9 mouse cellular contexts compared by ENCODE assay signal in genomic region chr15:82259510-82259909, GRCm38 (mm10). TPM values are rescaled to one million over a fixed set of nuclear protein-coding genes. Genes with fewer than 3 reads are reported as not detected.
A peak's percentile ranks its signal among the peaks of the same experiment; 100 is the strongest.
DNase-seq lines count a peak whose midpoint lies in the region; ATAC-seq and TF ChIP-seq lines count a peak whose summit lies in the region.
"Had no signal": no experiment of that assay in that cellular context is flagged by ENCODE, and none has a peak within 500 bp of the region (broad histone marks: within the 10 kb centered on the region; RNA-seq: fewer than 3 reads in every experiment).

No protein-coding gene starts in this region.

- H3K4me1 ChIP-seq in hindbrain, embryonic 11.5 days (replicated peaks; ENCODE audit: control insufficient read depth, insufficient read depth, low read length), result no peaks in the 10 kb centered on the region; the same call in none of the 2 replicates
- H3K4me1 ChIP-seq in hindbrain, embryonic 12.5 days, result peaks cover 24% of the 10 kb centered on the region
- H3K4me1 ChIP-seq in E14TG2a.4 (replicated peaks; ENCODE audit: low read depth, low read length), result peaks cover 59% of the 10 kb centered on the region
- H3K4me1 ChIP-seq in bone marrow macrophage, adult 2 months (ENCODE audit: control insufficient read depth, insufficient read depth, low read length), result no peaks in the 10 kb centered on the region

- peak; percentile 97 for TF ChIP-seq CTCF in E14TG2a.4 (conservative IDR thresholded peaks at IDR 0.05; ENCODE audit: low read length)
- TF ChIP-seq CTCF in bone marrow macrophage, adult 2 months (IDR thresholded peaks at IDR 0.05; ENCODE audit: low read depth, low read length), result peak; percentile 99

- H3K4me3 ChIP-seq in hindbrain, embryonic 11.5 days (ENCODE audit: low read depth, low read length), result no peak overlapping the region
- H3K4me3 ChIP-seq in hindbrain, embryonic 12.5 days, result no peak overlapping the region
- H3K4me3 ChIP-seq in E14TG2a.4 (replicated peaks; ENCODE audit: low read length), result peak overlapping the region; percentile 43; the same call in 1 of the 2 replicates
- H3K4me3 ChIP-seq in bone marrow macrophage, adult 2 months (ENCODE audit: insufficient read depth, low read length), result no peak overlapping the region
- H3K4me3 ChIP-seq: neural tube, embryonic 12.5 days had no signal

- no peak for TF ChIP-seq POLR2A in bone marrow macrophage, adult 2 months (IDR thresholded peaks at IDR 0.05; ENCODE audit: borderline replicate concordance, low read depth, low read length)

- 11% methylated on average over 16 of the region's 16 CpGs for WGBS in hindbrain, embryonic 11.5 days
- WGBS in hindbrain, embryonic 12.5 days, result 12% methylated on average over 16 of the region's 16 CpGs

- DNase-seq in hindbrain, embryonic 11.5 days (ENCODE audit: low spot score), result peak; percentile 87
- DNase-seq in layer of hippocampus, postnatal 36 days, result peak; percentile 59 to 73
- peak; percentile 29 to 56 for DNase-seq in monocyte, adult 2 months (ENCODE audit: low read depth in 1 of 2, low spot score in 2 of 2)
- DNase-seq in testis, postnatal 14 days (ENCODE audit: low spot score), result peak; percentile 80

- no peaks in the 10 kb centered on the region for H3K27me3 ChIP-seq in hindbrain, embryonic 11.5 days (ENCODE audit: control insufficient read depth, insufficient read depth, low read length)
- 0 out of 2 replicates have a peak, but pooled peaks cover 5% of the 10 kb centered on the region for H3K27me3 ChIP-seq in hindbrain, embryonic 12.5 days
- peaks cover 13% of the 10 kb centered on the region for H3K27me3 ChIP-seq in E14TG2a.4 (ENCODE audit: insufficient read depth, low read length)

- ATAC-seq in hindbrain, embryonic 11.5 days (ENCODE audit: low FRiP score), result no peak
- ATAC-seq in hindbrain, embryonic 12.5 days (ENCODE audit: low FRiP score), result no peak
- peak; percentile 75 for ATAC-seq in erythroid progenitor cell, adult 5-6 weeks (replicated peaks; ENCODE audit: low FRiP score, poor library complexity, severe bottlenecking)

- H3K36me3 ChIP-seq in hindbrain, embryonic 11.5 days (ENCODE audit: control insufficient read depth, insufficient read depth, low read length), result no peaks in the 10 kb centered on the region
- no peaks in the 10 kb centered on the region for H3K36me3 ChIP-seq in hindbrain, embryonic 12.5 days
- H3K36me3 ChIP-seq in E14TG2a.4 (ENCODE audit: insufficient read depth, low read length), result no peaks in the 10 kb centered on the region
- H3K36me3 ChIP-seq: neural tube, embryonic 12.5 days had no signal

- H3K9ac ChIP-seq in hindbrain, embryonic 11.5 days (ENCODE audit: low read depth, low read length), result no peak overlapping the region
- no peak overlapping the region for H3K9ac ChIP-seq in hindbrain, embryonic 12.5 days
- H3K9ac ChIP-seq: neural tube, embryonic 12.5 days had no signal

- H3K4me2 ChIP-seq in hindbrain, embryonic 11.5 days (replicated peaks; ENCODE audit: low read depth, low read length), result no peak overlapping the region
- H3K4me2 ChIP-seq in hindbrain, embryonic 12.5 days (replicated peaks), result no peak overlapping the region
- H3K4me2 ChIP-seq: neural tube, embryonic 12.5 days had no signal

- no peaks in the 10 kb centered on the region for H3K9me3 ChIP-seq in hindbrain, embryonic 11.5 days (ENCODE audit: control insufficient read depth, low read length)
- H3K9me3 ChIP-seq in hindbrain, embryonic 12.5 days (replicated peaks), result no peaks in the 10 kb centered on the region
- no peaks in the 10 kb centered on the region for H3K9me3 ChIP-seq in E14TG2a.4 (ENCODE audit: low read length)
- H3K9me3 ChIP-seq: neural tube, embryonic 12.5 days had no signal

- H3K27ac ChIP-seq in hindbrain, embryonic 11.5 days (ENCODE audit: low read depth, low read length), result no peak overlapping the region
- no peak overlapping the region for H3K27ac ChIP-seq in hindbrain, embryonic 12.5 days
- H3K27ac ChIP-seq in bone marrow macrophage, adult 2 months (ENCODE audit: insufficient read depth, low read depth, low read length), result no peak overlapping the region
- H3K27ac ChIP-seq: neural tube, embryonic 12.5 days had no signal

RNA-seq across cellular contexts. Expression of gene 1500009C09Rik, which starts 7.3 kb away (rescaled TPM):
- 0.86 and 1.6 TPM in 2 replicates for polyA plus RNA-seq in hindbrain, embryonic 11.5 days (2014; fragmentation: Nextera tagmentation; extraction: Ambion mirVana)
- 1.3 and 1.6 TPM in 2 replicates for polyA plus RNA-seq in hindbrain, embryonic 12.5 days (2016; fragmentation: Nextera tagmentation; extraction: Ambion mirVana)
- not detected in 2 replicates for polyA plus RNA-seq in bone marrow macrophage, adult 2 months (2012; ENCODE audit: insufficient read depth, insufficient read length, missing spikeins)
- total RNA-seq in erythroid progenitor cell, adult 5-6 weeks (2015; ENCODE audit: low replicate concordance), result not detected in 2 replicates
- total RNA-seq in erythroid progenitor cell, adult 5-6 weeks (2017; ENCODE audit: low replicate concordance), result not detected in 2 replicates
- total RNA-seq in layer of hippocampus, postnatal 36 days (2021), result 100 to 1,000 TPM in 1 of 2 experiments, 10 to 100 TPM in 1; 98.3 to 115 TPM

RNA-seq across cellular contexts. Expression of gene Cenpm, which starts 15.0 kb away (rescaled TPM):
- 76.2 and 78.1 TPM in 2 replicates for polyA plus RNA-seq in hindbrain, embryonic 11.5 days (2014; fragmentation: Nextera tagmentation; extraction: Ambion mirVana)
- 51.1 and 51.4 TPM in 2 replicates for polyA plus RNA-seq in hindbrain, embryonic 12.5 days (2016; fragmentation: Nextera tagmentation; extraction: Ambion mirVana)
- polyA plus RNA-seq in bone marrow macrophage, adult 2 months (2012; ENCODE audit: insufficient read depth, insufficient read length, missing spikeins), result 10.2 and 10.7 TPM in 2 replicates
- 50.7 and 56.2 TPM in 2 replicates for total RNA-seq in erythroid progenitor cell, adult 5-6 weeks (2015; ENCODE audit: low replicate concordance)
- 11.6 and 36.7 TPM in 2 replicates for total RNA-seq in erythroid progenitor cell, adult 5-6 weeks (2017; ENCODE audit: low replicate concordance)
- total RNA-seq in layer of hippocampus, postnatal 36 days (2021), result 1 to 10 TPM; 2.7 to 4.0 TPM

RNA-seq across cellular contexts. Expression of gene Sept3, which starts 15.2 kb away (rescaled TPM):
- 146 and 150 TPM in 2 replicates for polyA plus RNA-seq in hindbrain, embryonic 11.5 days (2014; fragmentation: Nextera tagmentation; extraction: Ambion mirVana)
- polyA plus RNA-seq in hindbrain, embryonic 12.5 days (2016; fragmentation: Nextera tagmentation; extraction: Ambion mirVana), result 234 and 254 TPM in 2 replicates
- not detected in 2 replicates for polyA plus RNA-seq in bone marrow macrophage, adult 2 months (2012; ENCODE audit: insufficient read depth, insufficient read length, missing spikeins)
- total RNA-seq in erythroid progenitor cell, adult 5-6 weeks (2015; ENCODE audit: low replicate concordance), result not detected in 2 replicates
- not detected in 2 replicates for total RNA-seq in erythroid progenitor cell, adult 5-6 weeks (2017; ENCODE audit: low replicate concordance)
- 100 to 1,000 TPM; 608 to 622 TPM for total RNA-seq in layer of hippocampus, postnatal 36 days (2021)

RNA-seq across cellular contexts. Expression of gene Tnfrsf13c, which starts 35.3 kb away (rescaled TPM):
- 0.35 and 0.62 TPM in 2 replicates for polyA plus RNA-seq in hindbrain, embryonic 11.5 days (2014; fragmentation: Nextera tagmentation; extraction: Ambion mirVana)
- 0.18 and 0.34 TPM in 2 replicates for polyA plus RNA-seq in hindbrain, embryonic 12.5 days (2016; fragmentation: Nextera tagmentation; extraction: Ambion mirVana)
- not detected in 2 replicates for polyA plus RNA-seq in bone marrow macrophage, adult 2 months (2012; ENCODE audit: insufficient read depth, insufficient read length, missing spikeins)
- total RNA-seq in erythroid progenitor cell, adult 5-6 weeks (2015; ENCODE audit: low replicate concordance), result 13.4 and 15.5 TPM in 2 replicates
- total RNA-seq in erythroid progenitor cell, adult 5-6 weeks (2017; ENCODE audit: low replicate concordance), result 6.7 and 11.9 TPM in 2 replicates
- total RNA-seq in layer of hippocampus, postnatal 36 days (2021), result under 1 TPM; 0.30 to 0.62 TPM

RNA-seq across cellular contexts. Expression of gene Wbp2nl, which starts 39.2 kb away (rescaled TPM):
- 0.12 TPM in 1 of 2 replicates, not detected in the other for polyA plus RNA-seq in hindbrain, embryonic 11.5 days (2014; fragmentation: Nextera tagmentation; extraction: Ambion mirVana)
- not detected in 2 replicates for polyA plus RNA-seq in hindbrain, embryonic 12.5 days (2016; fragmentation: Nextera tagmentation; extraction: Ambion mirVana)
- polyA plus RNA-seq in bone marrow macrophage, adult 2 months (2012; ENCODE audit: insufficient read depth, insufficient read length, missing spikeins), result not detected in 2 replicates
- not detected in 2 replicates for total RNA-seq in erythroid progenitor cell, adult 5-6 weeks (2015; ENCODE audit: low replicate concordance)
- total RNA-seq in erythroid progenitor cell, adult 5-6 weeks (2017; ENCODE audit: low replicate concordance), result not detected in 2 replicates
- not detected for total RNA-seq in layer of hippocampus, postnatal 36 days (2021)
- polyA plus RNA-seq: neural tube, embryonic 12.5 days had no signal

Comparison
In these comparisons a context has a peak if more than half of its experiments do, and no peak if none do; other contexts are left out.
1. RNA of gene Sept3, which starts 15.2 kb away (polyA plus RNA-seq): 234 to 254 TPM in hindbrain, embryonic 12.5 days and 146 to 150 TPM in hindbrain, embryonic 11.5 days; not detected in bone marrow macrophage, adult 2 months; every median in the first group is over 100 times any median in the second.
2. Peak in every context shown above with its lines, with median percentiles within 50 percentile points of each other: DNase-seq.